Mouse (Mus musculus) A20 (cell line): ENCODE measurements around the gene 1700009N14Rik.
A peak's percentile ranks its signal among the peaks of the same experiment; 100 is the strongest.

Experiments used
- DNase-seq: peaks from one replicate; pipeline ENCODE4 v3.0.0-alpha.2; 2011; ENCODE audit warnings: low read depth, low spot score

The 1700009N14Rik gene

GRCm38 (mm10) chr4:39450069-39450468, at the start of gene 1700009N14Rik:
Gene 1700009N14Rik, plus strand, starts transcription at chr4:39450295.
- no peak for DNase-seq

GRCm38 (mm10) chr4:39437870-39438367, 12.2 kb upstream of the 1700009N14Rik start:
- no peak for DNase-seq

- no peak for DNase-seq
These were observed 24.2 kb downstream of the 1700009N14Rik start for GRCm38 (mm10) chr4:39474291-39474690.

GRCm38 (mm10) chr4:39486393-39486792, 36.3 kb downstream of the 1700009N14Rik start:
- no peak for DNase-seq

- peak; percentile 2 for DNase-seq
These were observed 43.5 kb downstream of the 1700009N14Rik start for GRCm38 (mm10) chr4:39493596-39493995.

- no peak for DNase-seq
These were observed 45.8 kb downstream of the 1700009N14Rik start for GRCm38 (mm10) chr4:39495875-39496274.
